Mouse (Mus musculus): ENCODE results near the gene 4933428G20Rik.

- no peak for TF ChIP-seq FLI1 (IDR thresholded peaks at IDR 0.05; ENCODE audit: low read length)
- no peak for TF ChIP-seq GATA1 (IDR thresholded peaks at IDR 0.05; ENCODE audit: borderline replicate concordance, low read length)
Measured at GRCm38 (mm10) chr11:97468639-97469287, 31.4 kb downstream of the 4933428G20Rik start.
